Mouse (Mus musculus): ENCODE measurements around the gene Arhgef19.

The Arhgef19 gene

DNA sequence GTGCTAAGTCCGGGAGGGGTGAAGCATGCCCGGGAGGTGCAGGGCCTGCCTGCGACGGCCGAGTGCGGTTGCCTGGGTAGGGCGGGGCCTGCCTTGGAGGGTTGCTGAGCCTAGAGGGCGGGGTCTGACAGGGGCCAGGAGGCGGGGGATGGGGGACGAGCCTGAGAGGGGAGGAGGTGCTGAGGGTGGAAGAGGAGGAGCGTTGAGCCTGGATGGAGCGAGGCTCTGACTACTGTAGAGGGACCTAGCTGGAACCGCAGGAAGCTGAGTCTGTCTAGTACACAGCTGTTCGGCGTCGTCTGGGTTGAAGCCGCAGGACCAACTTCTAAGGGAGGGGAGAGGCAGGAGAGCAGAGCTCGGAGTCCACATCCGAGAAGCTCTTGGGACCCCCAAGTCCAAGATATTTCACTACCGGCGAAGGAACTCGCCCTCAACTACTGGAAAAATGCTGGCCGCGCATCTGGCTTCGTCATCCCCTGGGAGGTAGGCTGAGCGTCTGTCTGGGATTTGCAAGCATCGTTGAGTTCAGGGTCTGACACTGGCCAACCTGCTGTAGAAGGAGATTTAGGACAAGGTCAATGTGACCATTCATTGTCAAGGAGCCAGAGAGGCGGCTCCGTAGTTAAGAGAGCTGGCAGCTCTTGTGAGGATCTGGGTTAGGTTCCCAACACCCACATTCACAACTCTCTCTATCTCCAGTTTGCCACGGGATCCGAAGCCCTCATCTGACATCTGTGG, at the start of gene Arhgef19:
Arhgef19 (plus strand) TSS at position 112 of the 738 bp plus-strand sequence.
- DNase-seq (ENCODE audit: low spot score in 2 of 2), result peak; percentile 40 to 81

DNA sequence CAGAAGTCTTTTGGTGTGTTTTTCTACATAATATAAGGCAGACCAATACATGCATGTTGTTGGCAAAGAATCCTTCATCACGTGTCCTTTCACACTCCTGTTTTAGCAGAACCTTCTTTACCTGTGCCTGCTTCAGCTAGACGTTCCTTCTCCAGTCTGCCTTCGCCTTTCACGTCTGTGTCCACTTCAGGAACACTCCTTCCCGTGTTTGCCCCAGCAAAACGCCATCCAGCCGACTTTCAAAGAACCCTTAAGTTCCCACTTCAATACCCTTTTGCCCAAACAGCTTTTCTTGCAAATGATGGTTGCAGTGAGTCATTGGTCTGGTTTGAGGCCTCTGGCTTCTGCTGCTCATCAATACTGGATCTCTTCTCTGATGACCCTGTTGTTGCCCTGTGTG, 48.0 kb upstream of the Arhgef19 start:
- no peak for DNase-seq (ENCODE audit: low spot score in 2 of 2)

DNA sequence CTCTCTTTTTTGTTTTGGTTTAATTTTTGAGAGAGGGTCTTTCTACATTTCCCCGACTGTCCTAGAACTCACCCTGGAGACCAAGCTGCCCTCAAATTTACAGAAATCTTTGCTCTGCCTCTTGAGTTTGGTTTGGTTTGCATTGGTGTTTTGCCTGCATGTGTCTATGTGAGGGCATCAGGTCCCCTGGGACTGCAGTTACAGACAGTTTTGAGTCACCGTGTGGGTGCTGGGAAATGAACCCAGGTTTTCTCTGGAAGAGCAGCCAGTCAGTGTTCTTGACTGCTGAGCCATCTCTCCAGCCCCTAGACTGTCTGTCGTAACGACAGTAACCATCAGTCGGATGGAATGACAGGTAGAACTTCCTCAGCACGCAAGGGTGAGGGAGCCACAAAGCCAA, 44.7 kb upstream of the Arhgef19 start:
- no peak for DNase-seq (ENCODE audit: low spot score in 2 of 2)

DNA sequence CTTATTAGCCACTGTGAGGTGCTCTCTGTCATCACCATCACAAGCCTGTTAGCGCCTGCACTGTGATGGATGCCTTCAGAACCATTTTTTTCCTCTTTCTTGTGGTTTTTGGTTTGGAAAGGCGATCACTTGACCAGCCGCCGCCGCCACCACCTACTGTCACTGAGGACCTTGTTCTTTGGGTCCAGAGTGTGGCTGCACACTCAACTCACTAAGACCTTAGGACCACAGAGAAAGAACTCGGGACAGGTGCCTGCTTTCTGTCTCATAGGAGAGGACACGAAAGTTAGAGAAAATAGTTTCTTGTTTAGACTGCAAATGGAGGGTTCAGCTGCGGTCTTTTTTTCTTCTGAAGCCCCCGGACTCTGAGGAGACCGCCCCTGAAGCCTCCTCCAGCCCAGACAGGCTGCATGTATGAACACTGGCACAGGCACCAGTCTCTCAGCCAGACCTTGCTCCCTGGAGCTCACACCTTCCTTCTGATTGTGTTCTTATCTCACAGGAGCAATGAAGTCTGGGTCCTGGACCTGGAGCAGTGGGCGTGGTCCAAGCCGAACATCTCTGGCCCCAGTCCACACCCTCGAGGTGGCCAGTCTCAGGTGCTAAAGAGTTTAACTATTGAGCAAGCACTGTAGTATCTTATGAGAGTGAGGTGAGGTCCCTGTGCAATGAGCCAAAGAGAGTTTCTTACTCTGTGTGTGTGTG, 42.2 kb upstream of the Arhgef19 start:
- DNase-seq (ENCODE audit: low spot score in 2 of 2), result no peak

DNA sequence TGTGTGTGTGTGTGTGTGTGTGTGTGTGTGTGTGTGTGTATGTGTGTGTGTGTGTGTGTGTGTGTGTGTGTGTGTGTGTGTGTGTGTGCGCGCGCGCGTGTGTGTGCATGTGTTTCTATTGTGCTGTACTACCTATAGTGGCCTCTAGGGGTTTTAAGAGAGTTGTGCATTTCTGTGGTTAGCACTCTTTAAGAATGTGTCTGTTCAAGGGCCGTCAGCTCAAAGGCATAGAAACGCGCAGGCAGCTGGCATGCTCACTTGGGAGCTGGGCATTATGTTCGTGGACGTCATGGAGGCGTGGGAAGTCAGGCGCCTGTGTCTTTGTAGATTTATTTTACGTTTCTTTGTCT, 41.6 kb upstream of the Arhgef19 start:
- DNase-seq (ENCODE audit: low spot score in 2 of 2), result no peak

DNA sequence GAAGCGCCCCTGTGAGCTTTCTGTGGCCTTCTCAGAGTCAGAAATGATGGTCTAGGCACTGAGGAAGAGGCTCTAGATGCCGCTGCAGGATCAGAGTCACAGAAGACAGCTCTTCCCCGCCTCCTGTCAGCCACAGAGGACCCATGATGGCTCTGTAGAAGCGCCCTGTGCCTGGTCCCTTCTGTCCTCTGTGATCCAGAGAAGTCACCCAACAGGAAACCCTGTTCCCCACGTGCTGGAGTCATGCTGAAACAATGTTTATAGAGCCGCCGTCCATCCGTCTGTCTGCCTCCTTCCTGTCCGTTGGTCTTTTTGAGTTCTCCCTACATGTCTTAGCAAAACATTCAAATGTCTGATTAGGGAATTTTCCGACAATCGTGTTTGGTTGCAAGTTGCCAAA, 38.4 kb upstream of the Arhgef19 start:
- no peak for DNase-seq (ENCODE audit: low spot score in 2 of 2)

DNA sequence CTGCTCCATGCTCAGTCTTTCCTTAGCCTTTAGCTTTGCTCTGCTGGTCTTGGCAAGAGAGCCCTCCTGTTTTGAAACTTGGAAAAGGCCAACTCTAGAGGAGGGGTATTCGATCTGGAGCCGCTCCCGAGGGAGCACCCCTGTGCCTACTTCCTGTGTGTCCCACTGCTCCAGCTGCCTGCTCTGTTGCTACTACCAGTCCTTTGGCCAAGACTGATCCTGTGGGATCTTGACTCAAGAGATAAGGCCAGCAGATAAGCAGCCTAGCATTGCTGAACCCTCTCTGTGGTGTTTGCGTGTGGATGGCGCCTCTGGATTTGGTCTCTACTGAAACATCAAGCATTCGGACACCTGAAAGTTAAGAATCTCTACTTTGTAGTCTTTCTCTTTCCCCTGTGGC, 37.1 kb upstream of the Arhgef19 start:
- DNase-seq (ENCODE audit: low spot score in 2 of 2), result no peak

DNA sequence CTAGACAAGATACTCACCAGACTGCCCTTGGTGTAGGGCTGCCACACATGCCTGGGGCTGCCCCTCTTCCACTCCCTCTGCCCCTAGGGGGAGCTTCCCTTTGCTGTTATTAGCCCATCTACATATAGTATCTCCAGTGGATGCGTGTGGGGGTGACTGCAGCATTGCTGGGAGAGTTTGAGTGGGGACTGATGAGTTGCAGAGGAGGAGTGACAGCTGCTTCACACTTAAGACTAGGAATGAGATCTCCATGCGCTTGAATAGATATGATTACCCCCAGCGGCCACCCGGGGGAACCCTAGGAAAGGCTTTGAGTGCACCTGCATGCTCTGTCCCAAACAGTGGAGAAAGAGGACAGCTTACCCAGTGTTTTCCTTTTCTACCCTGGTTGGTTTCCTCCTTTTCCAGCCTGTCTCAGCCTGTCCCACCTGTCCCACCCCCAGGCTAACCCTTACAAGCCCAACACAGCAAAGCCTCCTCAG, 34.7 kb upstream of the Arhgef19 start:
- peak in 1 of 2 experiments; percentile 49 for DNase-seq (ENCODE audit: low spot score in 2 of 2)

DNA sequence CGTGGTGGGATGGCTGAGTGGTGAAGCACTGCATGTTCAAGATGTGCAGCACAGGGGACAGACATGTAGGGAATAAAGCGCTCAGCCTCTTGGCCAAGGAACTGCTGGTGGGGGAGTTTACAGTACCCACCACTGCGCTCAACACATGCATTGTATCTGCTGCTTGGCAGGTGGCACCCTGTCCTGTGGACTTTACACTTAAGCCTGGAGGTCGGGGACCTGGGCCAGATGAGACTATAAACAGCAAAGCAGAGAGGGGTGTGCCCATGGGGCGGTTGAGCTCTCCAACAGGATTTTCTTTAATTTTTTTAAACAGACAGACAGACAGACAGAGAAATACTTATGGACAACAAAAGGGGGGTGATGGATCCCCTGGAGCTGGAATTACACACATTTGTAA, 32.2 kb upstream of the Arhgef19 start:
- DNase-seq (ENCODE audit: low spot score in 2 of 2), result no peak

DNA sequence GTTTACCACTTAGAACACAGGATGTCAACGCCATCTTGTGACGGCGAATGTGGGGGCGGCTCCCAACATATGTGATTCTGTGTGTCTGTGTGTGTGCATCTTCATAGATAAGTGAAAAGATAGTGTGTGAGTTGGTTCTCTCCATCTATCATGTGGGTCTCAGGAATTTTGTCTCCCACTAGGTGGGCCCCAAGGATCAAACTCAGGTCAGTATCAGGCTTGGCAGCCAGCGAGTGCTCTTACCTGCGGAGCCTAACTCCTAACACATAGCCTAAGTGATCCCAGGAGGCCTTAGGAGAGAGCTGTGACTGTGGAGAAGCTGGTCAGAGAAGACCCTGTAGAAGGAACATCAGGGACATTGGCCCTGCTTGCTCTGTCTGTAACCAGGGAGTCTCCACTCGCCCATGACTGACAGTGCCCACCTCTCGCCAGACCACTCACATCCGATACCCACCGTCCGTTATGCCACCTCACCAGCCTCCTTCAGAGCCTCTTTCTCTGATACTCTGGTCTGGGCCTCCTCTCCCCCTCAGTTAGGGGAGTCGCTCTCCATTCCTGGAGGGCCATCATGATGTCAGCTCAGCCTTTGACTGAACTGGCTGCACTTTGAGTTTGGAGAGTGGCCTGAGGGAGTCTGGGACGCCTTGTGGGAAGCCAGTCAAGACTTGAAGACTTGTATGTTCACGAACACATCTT, 28.6 kb upstream of the Arhgef19 start:
- no peak for DNase-seq (ENCODE audit: low spot score in 2 of 2)

DNA sequence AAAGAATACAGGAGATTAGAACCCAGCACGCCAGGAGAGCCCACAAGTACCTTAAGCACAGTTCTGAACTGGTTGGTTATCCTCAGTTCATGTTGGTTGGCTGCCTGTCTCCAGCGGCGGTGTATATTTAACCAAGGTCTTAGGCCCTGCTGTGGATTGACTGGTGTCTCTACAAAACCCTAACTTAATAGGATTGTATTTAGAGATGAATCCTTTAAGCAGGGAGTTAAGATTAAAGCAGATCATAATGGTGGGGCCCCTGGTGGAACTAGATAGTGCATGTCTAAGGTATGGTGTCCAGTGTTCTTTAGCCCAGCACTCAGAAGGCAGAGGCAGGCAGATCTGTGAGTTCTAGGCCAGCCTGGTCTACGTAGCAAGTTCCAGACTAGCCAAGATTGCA, 27.7 kb upstream of the Arhgef19 start:
- DNase-seq (ENCODE audit: low spot score in 2 of 2), result no peak

DNA sequence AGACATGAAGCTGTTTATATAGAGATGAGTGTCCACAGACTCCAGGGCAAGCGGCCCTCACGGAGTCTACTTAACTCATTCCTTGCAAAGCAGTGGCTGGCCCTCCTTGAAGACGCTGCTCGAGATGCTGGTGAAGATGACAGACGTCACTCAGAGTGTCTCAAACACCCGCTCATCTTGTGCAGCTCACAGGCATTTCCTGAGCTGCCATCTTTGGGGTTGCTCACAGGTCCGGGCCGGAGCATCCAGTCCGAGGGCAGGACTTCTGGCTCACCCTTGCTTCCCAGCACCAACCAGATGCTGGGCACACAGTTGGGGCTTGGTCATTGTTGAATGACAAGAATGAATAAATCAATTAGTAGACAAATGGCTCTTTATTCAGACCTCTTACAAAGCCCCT, 26.4 kb upstream of the Arhgef19 start:
- DNase-seq (ENCODE audit: low spot score in 2 of 2), result no peak

DNA sequence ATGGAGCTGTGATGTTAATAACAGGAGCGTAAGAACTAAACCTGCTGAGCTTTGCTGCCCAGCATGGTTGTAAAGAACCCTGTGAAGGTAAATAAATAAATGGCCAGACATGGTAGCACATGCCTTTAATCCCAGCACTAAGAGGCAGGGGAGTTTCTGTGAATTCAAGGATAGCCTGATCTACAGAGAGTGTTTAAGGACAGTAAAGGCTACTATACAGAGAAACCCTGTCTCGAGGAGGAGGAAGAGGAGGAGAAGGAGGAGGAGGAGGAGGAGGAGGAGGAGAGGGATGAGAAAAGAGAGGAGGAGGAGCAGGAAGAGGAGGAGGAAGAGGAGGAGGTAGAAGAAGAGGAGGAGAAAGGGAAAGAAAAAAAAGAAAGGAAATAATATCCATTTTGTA, 26.0 kb upstream of the Arhgef19 start:
- no peak for DNase-seq (ENCODE audit: low spot score in 2 of 2)

DNA sequence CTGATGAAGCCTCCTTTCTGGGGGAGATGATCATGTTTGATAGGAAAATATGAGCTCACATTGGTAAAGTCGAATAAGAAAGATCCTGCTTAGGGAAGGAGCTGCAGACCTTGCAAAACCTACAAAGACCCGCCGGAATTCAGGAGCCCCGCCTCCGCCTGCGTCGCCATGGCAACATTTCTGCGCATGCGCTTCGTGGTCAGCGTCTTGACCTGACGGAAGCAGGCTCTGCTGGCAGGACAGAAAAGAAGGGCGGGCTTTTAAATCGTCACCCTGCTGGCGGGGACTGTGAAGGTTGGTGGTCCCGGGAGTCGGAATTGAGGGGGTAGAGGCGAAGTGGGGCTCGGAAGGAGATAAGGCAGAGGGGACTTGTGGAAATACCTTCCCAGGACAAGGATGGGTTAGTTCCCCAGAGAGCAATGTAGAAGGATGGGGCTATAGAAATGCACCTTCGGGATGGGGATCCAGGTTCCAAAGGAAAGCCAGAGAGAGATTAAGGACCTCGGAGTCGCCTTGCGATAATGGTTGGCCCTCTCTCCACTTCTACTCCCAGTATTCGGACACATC, 25.4 kb upstream of the Arhgef19 start, which contains the start of gene Rsg1:
Rsg1 (plus strand) TSS at position 187 of the 567 bp plus-strand sequence.
- peak; percentile 92 to 94 for DNase-seq (ENCODE audit: low spot score in 2 of 2)

DNA sequence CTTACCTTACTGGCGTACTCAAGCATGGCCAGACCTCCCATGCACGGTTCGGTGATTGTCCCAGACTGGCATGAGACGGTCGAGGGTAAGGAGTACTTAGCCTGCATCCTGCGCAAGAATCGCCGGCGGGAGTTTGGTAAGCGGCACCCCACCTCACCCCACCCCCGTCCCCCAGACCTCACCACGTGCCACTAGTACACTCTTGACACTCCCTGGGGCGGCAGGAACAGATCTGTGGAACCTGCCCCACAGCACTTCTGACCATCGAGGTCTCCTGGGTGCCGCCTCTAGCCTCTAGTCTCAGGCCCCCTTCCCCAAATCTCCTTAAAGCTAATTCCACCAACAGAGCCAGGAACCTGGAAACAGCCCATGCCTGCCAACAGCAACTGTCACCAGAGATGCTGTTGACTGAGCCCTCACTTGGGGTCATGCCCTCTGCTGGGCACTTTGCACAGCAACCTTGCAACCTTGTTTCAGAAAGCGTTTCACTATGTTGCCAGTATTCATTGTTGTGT, 24.9 kb upstream of the Arhgef19 start:
- DNase-seq (ENCODE audit: low spot score in 2 of 2), result peak; percentile 44 to 74

DNA sequence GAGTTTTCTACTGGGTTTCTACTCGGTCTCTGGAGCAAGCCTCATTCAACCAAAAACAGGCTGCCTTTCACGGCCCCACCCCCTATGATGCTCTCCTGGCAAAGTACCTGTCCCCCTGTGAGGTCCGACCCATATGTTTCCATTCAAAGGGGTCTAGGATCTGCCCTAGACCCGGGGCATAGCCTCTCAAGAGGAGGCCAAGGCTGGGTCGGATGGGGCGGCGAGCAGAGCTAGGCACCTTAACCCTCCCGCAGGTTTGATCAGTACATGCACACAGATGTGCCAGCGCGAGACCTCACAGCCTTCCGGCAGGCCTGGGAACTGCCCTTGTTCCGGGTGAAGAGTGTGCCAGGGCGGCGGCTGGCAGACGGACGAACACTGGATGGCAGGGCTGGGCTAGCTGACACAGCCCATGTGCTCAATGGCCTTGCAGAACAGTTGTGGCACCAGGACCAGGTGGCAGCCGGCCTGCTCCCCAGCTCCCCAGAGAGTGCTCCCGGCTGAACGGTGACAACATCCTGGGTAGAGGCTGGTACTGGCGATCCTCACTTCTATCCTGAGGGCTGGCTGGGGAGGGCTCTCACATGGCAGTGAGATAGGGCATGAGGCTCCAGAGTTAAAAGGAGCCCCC, 19.6 kb upstream of the Arhgef19 start:
- DNase-seq (ENCODE audit: low spot score in 2 of 2), result no peak

DNA sequence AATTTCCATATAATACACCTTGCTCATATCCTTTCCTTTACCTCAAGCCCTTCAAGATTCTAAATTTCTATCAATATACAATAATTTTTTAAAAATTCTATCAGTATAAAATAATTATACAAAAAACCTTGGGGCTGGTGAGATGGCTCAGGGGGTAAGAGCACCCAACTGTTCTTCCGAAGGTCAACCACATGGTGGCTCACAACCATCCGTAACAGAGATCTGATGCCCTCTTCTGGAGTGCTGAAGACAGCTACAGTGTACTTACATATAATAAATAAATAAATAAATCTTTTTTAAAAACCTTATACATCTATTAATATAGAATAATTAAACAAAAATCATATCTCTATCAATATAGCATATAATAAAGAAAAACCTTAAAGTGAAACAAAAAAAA, 17.5 kb upstream of the Arhgef19 start:
- no peak for DNase-seq (ENCODE audit: low spot score in 2 of 2)

DNA sequence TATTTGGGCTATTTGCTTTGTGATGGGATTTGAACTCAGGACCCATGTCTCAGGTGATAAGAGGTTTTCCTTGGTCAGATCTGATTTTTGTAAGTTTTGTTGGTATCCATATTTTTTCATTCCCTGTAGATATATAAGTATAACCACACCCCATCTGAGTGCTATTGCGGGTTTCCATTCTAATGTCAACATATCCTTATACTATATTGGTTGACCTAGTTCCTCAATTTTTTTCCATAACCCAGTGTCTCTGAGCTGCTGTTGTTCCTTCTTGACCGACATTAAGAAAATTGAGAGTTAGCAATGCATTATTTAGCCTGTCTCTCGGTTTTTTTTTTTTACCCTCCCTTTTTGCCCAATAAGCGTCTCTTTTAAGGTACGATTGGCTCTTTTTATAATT, 16.5 kb upstream of the Arhgef19 start:
- DNase-seq (ENCODE audit: low spot score in 2 of 2), result no peak

DNA sequence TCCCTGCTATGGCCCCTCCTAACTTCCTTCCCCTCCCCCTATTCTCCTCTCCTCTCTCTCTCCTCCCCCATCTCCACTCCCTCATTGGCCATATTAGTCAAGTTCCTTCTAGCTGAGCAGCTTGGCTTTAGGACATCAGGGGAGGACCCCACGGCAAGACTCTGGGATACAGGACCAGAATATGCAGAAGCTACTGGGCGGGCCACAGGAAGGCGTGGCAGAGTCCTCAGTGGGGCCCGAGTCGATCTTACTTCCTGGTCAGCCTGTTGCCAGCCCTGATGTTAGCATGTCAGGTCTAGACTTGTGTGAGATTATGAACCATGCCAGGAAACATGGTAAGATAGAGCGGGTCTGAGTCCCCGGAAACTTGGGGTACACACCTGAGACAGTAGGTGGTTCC, 10.6 kb upstream of the Arhgef19 start:
- no peak for DNase-seq (ENCODE audit: low spot score in 2 of 2)

DNA sequence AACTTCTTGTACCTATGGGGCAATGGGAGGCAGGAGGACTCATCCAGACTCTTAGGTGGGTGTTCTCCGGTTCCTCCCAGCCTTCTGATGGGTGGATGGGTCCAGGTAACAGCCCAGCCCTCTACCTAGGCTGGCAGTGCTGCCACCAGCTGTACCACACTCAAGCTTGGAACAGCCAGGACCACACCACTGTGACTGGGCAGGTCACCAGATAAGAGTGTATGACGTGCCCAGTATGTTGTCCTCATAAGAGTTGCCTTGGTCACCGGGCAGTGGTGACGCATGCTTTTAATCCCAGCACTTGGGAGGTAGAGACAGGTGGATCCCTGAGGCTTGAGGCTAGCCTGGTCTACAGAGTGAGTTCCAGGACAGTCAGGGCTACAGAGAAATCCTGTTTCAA, 6.1 kb upstream of the Arhgef19 start:
- no peak for DNase-seq (ENCODE audit: low spot score in 2 of 2)

DNA sequence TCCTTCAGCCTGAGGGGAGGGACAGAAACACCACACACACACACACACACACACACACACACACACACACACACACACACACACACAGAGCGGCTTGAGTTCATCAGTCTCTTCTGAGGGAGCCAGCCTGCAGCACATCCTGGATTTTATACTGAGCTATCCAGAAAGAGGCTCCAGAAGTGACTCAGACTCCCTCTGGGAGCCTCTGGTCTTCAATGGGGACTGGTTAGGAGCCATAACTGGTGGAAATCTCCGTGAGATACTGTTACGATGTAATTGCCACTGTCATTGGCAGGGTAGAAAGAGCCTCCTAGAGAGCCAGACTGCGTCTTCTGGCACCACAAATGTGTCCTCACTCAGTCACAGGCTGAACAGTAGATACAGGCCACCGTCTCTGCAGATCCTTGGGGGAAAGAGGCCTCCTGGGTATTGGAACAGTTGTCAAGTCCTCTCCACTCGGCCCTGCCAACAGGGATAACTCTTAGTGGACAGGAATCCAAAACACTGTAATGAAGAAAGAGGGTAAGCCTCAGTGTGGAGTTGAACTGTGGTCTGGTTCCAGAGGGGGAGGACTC, 3.7 kb upstream of the Arhgef19 start:
- DNase-seq (ENCODE audit: low spot score in 2 of 2), result no peak
